Mouse (Mus musculus) ES-Bruce4 (cell line): ENCODE results near the gene Mgst2. TPM values are rescaled to one million over a fixed set of nuclear protein-coding genes. Genes with fewer than 3 reads are reported as not detected.

Source experiments
- H3K27ac ChIP-seq: 2 replicates; pipeline ENCODE4 v1.5.1; 2012; ENCODE audit warnings: low read length, inconsistent platforms; ENCODE audit not compliant: insufficient read depth
- H3K27me3 ChIP-seq: 2 replicates; pipeline ENCODE4 v1.6.1; 2012; ENCODE audit warnings: mild to moderate bottlenecking, low read length, inconsistent platforms; ENCODE audit not compliant: control insufficient read depth, poor library complexity, insufficient read depth, severe bottlenecking
- H3K36me3 ChIP-seq: 2 replicates; pipeline ENCODE4 v1.6.1; 2012; ENCODE audit warnings: inconsistent platforms, mild to moderate bottlenecking, low read length, moderate library complexity; ENCODE audit not compliant: control insufficient read depth, poor library complexity, insufficient read depth, severe bottlenecking
- H3K4me1 ChIP-seq: one replicate; pipeline ENCODE4 v1.8.1; 2011; ENCODE audit warnings: low read length; ENCODE audit not compliant: control insufficient read depth, insufficient read depth
- H3K4me3 ChIP-seq: 2 replicates; pipeline ENCODE4 v1.5.1; 2011; ENCODE audit warnings: low read depth, mild to moderate bottlenecking, low read length
- H3K9ac ChIP-seq: 2 replicates; pipeline ENCODE4 v1.6.1; 2012; ENCODE audit warnings: low read depth, mild to moderate bottlenecking, inconsistent platforms; ENCODE audit not compliant: poor library complexity, severe bottlenecking
- H3K9me3 ChIP-seq: replicated peaks from 2 replicates; pipeline ENCODE4 v1.6.1; 2012; ENCODE audit warnings: mild to moderate bottlenecking, low read length, inconsistent platforms; ENCODE audit not compliant: control insufficient read depth, poor library complexity, insufficient read depth, severe bottlenecking
- CTCF ChIP-seq: IDR thresholded peaks from one replicate; pipeline ENCODE4 v1.8.1; 2011; ENCODE audit warnings: low read depth, low read length
- EP300 ChIP-seq: IDR thresholded peaks from 2 replicates; pipeline ENCODE4 v1.6.1; 2011; ENCODE audit warnings: low read depth, low read length; ENCODE audit not compliant: insufficient read depth
- POLR2A ChIP-seq: IDR thresholded peaks from one replicate; pipeline ENCODE4 v1.8.1; 2011; ENCODE audit warnings: low read length; ENCODE audit not compliant: insufficient read depth
- polyA plus RNA-seq: library from polyadenylated mRNA; stranded (reverse); fragments of >200 nt; gene quantifications from 2 replicates; pipeline ENCODE4 v1.2.4, GENCODE M21; 2011; ENCODE audit warnings: low read depth; ENCODE audit not compliant: missing spikeins, insufficient read depth, insufficient read length

The Mgst2 gene
- polyA plus RNA-seq, 1 experiment = 1.3 TPM

DNA sequence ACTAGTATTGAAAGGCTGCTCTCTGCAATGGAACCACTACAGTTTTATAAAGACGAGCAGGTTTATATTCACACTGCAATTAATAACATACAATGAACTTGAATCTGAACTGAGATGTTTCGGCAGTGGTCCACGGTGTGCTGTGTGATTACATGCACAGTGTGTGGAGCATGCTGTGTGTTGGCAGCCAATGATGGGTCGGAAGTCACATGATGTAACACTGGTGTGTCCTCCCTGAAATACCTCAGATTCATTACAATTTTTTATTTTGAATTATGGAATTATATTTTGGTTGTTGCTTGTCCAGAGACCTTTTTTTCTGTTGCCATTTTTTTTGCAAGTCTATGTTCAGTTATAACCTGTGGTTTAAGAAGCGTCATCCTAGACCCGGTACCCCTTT is 22.8 kb upstream of the Mgst2 start:
- H3K36me3 ChIP-seq = no peaks in the 10 kb centered on the region
- 0 out of 2 replicates have a peak, but pooled peaks cover 4% of the 10 kb centered on the region for H3K9me3 ChIP-seq
- no peak overlapping the region for H3K27ac ChIP-seq
- TF ChIP-seq CTCF = no peak
- TF ChIP-seq EP300 = no peak
- TF ChIP-seq POLR2A = no peak
- no peak overlapping the region for H3K9ac ChIP-seq
- H3K4me1 ChIP-seq = no peaks in the 10 kb centered on the region
- no peaks in the 10 kb centered on the region for H3K27me3 ChIP-seq
- no peak overlapping the region for H3K4me3 ChIP-seq

DNA sequence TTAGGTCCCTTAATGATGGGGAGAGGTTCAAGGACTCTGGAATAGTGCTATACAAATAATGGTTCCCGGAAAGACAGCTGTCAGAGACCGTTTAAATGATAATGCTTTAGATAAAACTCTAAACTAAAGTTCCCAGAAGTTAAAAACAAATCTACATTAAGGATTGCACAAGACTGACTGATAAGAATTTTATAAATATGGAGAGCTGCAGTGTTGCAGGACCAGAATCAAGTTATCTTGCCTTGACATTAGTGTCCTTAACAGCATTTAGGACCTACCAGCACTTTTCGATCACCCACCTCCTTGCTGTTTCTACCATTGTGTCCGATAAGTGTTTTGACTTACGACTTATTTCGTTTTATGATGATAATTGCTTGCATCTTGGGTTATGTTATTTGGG is 21.9 kb upstream of the Mgst2 start:
- Histone ChIP-seq H3K9me3 (0 out of 2 replicates have a peak, but pooled peaks cover 4% of the 10 kb centered on the region), H3K36me3 (no peaks in the 10 kb centered on the region), H3K27ac (no peak overlapping the region), H3K4me1 (no peaks in the 10 kb centered on the region), H3K27me3 (no peaks in the 10 kb centered on the region), H3K9ac (no peak overlapping the region), H3K4me3 (no peak overlapping the region)
- TF ChIP-seq EP300 (no peak), POLR2A (no peak), CTCF (no peak)

DNA sequence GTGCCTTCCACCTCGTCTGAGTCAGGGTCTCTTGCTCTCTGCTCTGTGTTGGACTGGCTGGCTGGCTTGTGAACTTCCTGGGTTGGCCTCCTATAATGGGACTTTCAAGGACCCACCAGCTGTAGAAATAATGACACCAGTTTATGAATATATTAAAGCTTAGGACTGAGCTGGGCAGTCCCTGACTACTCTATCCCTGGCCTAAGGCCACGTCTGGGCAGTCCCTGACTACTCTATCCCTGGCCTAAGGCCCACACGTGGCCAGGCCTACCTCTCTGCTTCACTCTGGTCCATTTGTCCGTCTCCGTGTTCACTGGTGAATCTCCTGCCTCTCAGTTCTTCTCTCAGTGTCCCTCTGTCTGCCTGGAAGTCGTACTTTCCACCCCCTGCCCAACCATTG is 14.7 kb upstream of the Mgst2 start:
- H3K27ac ChIP-seq = no peak overlapping the region
- no peak for TF ChIP-seq CTCF
- no peak for TF ChIP-seq POLR2A
- TF ChIP-seq EP300 = no peak
- H3K9me3 ChIP-seq = no peaks in the 10 kb centered on the region
- no peaks in the 10 kb centered on the region for H3K4me1 ChIP-seq
- H3K4me3 ChIP-seq = no peak overlapping the region
- no peak overlapping the region for H3K9ac ChIP-seq
- H3K27me3 ChIP-seq = no peaks in the 10 kb centered on the region
- no peaks in the 10 kb centered on the region for H3K36me3 ChIP-seq

DNA sequence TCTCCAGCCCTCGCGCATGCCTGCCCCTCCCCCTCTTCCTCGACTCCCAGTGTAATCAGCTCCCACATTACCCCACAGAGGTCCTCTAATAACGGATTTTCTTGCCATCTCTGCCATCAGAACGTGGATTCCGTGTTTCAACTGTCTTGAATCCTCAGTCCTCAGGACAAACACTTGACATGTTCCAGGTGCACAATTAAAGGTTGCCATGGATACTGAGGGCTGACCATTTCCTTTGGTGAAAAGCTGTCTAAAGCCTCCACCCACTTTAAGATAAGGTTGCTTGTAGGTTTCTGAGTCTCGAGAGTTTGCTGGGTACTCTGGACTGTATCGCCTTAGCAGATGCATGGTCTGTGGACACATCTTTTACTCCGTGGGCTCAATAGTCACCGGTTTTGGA is 13.9 kb upstream of the Mgst2 start:
- Histone ChIP-seq H3K9me3 (no peaks in the 10 kb centered on the region), H3K36me3 (no peaks in the 10 kb centered on the region), H3K4me1 (no peaks in the 10 kb centered on the region), H3K4me3 (no peak overlapping the region), H3K27ac (no peak overlapping the region), H3K9ac (no peak overlapping the region), H3K27me3 (no peaks in the 10 kb centered on the region)
- TF ChIP-seq CTCF (no peak), POLR2A (no peak), EP300 (no peak)

DNA sequence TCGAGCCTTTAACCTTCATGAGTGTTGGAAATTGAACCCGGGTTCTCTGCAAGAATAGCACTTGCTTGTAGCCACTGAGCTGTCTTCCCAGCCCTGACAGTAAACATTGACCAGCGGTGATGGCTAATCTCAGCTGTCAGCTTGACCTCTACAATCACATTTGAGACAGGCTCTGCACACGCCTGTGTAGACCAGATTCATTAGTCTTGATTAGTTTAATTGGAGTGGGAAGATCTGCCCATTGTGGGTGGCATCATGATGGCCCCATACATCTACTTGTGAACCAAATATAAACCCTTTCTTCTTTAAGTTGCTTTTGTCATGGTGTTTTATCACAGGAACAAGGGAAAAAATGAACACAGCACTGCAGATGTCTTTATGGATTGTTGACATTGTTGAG is 12.8 kb upstream of the Mgst2 start:
- H3K9me3 ChIP-seq = no peaks in the 10 kb centered on the region
- no peak for TF ChIP-seq EP300
- TF ChIP-seq POLR2A = no peak
- no peak for TF ChIP-seq CTCF
- H3K4me3 ChIP-seq = no peak overlapping the region
- H3K4me1 ChIP-seq = no peaks in the 10 kb centered on the region
- H3K27ac ChIP-seq = no peak overlapping the region
- no peaks in the 10 kb centered on the region for H3K27me3 ChIP-seq
- no peak overlapping the region for H3K9ac ChIP-seq
- H3K36me3 ChIP-seq = no peaks in the 10 kb centered on the region

DNA sequence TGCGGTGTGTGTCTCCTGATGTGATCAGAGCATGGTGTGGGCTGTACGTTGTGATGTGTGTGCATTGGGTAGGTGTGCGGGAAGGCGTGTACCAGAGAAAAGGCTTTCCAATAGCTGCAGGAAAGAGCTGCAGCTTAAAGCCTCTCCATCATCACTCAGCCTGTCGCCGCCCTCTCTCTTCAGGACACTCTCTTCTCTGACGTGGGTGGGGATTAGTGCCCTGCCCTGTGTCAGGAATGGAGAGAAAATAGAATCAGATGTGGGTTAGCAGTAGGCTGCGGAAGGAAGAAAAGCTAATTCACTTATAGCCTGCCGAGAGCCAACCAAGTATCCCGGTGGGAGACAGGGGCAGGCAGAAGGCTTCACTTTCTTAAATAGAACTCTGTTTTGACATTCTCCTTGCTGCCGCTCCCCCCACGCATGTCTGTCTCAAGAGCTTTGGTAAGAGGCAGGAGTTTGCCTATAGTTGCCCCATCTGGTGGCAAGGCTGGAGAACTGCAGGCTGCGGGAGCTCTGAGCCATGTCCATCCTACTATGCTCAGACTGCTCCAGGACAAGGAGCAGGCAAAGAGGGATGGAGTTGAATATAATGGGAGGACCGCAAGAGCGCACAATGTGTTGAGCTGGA is 12.0 kb upstream of the Mgst2 start:
- Histone ChIP-seq H3K27ac (no peak overlapping the region), H3K4me3 (no peak overlapping the region), H3K36me3 (no peaks in the 10 kb centered on the region), H3K27me3 (no peaks in the 10 kb centered on the region), H3K4me1 (no peaks in the 10 kb centered on the region), H3K9ac (no peak overlapping the region), H3K9me3 (no peaks in the 10 kb centered on the region)
- peak; percentile 93 for TF ChIP-seq CTCF
- TF ChIP-seq EP300 = no peak
